Mouse (Mus musculus) ZHBTc4 (cell line): ENCODE measurements at regions not wholly inside any gene's neighbourhood (a gene's known extent, or its start where the extent isn't known, plus 50 kb on each side); places are given as distances from the start of the nearest gene placed in this dataset.
"Not testable (repeated sequence)": the region's sequence is repeated elsewhere in the genome, so short reads cannot be mapped to it uniquely, and the experiment has no call there.

Experiments used
- DNase-seq: peaks from one replicate; pipeline ENCODE4 v3.0.0-alpha.2; 2011; ENCODE audit warnings: low read depth, low spot score

DNA sequence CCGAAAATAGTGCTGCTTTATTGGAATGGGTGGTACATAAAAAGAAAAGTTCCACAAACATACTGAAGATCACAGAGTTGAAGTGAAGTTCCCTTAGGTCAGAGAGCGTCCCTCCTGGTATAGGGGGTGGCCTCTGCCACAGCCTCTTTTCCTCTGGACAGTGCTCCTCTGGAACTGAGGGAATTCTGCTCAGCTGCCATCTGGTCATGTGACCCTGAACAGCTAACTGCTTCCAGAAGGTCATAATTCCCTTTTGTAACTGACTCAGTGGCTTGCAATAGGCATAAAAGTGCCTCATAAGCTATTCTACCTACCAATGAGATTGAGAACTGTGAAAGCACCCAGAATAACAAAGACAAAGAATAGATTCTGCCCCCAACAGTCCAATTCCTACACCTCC lies 414.4 kb downstream of the Lrig3 start:
- DNase-seq: no peak

DNA sequence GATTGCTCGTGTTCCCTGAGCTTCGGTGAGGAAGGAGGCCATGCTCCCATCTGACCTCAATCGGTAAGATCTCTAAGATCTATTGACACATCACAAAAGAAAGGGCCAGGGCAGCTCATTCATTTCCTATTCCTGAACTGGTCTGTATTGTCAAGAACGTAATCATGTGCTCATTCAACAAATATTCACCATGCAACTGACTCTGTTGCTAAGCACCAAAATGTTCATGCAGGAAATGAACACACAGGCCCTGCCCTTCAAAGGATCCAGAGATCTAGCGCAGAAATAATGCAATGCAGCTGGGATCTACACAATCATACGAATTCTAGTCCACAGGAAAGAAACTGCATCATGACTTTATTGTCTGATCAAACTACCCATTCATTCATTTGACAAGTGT lies 413.3 kb downstream of the Lrig3 start:
- no peak for DNase-seq

DNA sequence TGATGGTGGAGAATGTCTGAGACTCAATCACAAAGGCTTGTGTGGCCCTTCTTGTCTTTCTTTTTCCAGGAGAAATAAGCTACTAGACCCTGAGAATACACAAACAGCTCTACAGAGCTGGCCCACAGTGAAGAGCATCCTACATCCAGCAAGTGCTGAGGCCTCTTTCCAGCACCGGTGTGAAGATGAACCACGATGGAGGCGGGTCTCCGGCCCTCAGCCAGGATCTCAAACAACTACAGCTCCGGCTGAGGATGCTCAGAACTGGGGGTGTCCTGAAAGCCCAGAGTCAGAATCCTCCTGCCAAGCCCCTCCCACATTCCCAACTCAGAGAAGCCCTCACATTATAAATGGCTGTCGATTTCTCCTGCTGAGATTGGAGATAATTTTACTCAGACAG lies 407.9 kb downstream of the Lrig3 start:
- no peak for DNase-seq

DNA sequence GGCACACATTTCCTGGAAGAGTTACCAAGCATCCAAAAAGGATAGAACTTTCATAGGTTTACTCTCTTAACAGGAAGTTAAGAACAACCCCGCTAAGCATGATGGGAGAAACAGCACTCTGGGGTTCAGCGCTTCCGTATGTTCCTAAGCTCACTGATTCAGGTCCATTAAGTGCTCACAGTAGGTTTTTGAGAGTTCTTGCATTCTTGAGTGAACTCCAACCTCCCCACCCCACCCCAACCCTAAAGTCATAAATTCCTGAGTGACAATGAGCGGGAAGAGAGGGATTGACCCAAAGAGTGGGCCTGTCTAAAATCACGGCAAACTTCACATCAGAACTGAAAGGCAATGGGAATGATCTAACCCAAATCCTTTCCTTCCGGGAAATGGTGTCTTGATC lies 405.9 kb downstream of the Lrig3 start:
- peak; percentile 82 for DNase-seq

DNA sequence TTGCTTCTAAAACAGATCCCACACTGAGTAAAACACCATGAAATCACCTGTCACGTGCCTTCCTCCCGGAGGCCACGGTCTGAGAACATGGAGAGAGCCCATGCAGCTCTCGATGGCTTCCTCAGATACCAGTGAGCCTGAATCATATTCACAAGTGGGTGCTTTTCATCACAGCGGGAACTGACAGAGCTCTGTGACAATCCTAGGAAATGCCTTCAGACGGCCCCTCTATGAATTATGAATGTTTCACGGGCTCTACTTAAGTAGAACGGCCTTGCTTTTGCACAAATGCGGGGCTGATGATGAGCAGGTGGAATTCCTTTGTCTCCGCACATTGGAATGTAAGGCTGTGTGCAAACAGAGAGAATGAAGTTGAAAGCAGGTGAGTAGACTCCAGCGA lies 383.1 kb downstream of the Lrig3 start:
- no peak for DNase-seq

DNA sequence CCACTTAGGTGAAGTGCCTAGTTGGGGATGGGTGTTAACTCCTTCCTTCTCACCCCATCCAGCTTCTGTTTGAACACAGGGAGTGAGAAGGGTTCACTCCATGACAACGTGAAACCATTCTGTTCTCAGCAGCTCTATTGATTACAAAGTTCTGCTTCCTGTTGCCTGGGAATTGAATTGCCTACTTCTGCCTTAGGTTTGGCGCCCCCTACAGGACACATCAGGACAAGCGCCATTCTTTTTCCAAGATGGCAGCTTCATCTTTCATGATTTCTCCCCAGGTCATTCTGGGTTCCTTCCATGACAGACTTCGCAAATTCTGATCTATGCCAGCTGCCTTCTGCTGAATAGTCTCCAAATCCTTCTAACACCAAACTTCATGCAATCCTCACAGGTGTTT lies 371.5 kb downstream of the Lrig3 start:
- DNase-seq: peak; percentile 14

DNA sequence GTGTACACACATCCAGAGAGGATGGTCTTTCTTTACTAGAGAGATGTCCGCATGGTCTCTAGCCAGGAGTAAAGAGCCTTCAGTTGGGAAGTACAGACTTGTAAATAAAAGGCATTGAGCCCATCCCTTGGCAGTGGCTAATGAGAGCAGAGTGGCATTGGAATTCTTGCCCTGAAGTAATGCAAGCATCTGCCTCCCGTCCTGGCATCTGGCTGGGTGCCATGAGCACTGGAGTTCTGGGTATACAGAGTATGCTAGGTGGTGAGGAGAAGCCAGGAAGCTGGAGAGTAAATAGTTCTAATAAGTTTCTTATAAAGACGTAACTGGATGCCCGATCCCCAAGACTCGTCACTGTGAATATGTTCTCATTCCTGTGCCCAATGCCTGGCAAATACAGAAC lies 367.8 kb downstream of the Lrig3 start:
- no peak for DNase-seq

DNA sequence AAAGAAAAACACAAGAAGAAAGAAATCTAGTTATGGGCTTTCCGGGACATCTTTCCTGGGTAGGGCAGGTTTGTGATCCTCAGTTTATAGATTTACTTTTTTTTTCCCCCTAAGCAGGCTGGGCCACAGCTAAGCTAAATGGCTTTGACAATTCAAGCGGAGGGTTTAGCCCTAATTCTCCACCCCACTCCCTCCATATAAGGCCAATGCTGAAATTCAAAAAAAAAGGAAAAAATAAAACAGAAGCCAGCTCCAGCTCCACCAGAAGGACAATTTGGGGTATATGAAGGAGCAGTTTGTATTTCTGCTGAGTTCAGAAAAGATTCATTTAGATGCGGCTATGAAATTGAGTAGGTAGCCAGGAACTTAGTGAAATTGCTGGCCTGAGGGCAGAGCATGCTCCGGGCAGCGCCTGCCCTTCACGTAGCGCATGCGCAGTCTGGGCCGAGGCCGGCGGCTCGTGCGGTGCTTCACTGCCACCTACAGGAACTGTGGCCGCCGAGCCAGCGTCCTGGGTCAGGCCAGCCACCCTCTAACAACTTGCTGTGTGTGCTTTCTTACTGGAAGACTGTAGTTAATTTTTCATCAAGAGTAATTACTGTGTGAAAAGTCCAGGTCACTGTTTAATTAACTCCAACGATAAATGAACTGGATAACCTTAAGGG lies 364.5 kb downstream of the Lrig3 start:
- DNase-seq: peak; percentile 89

DNA sequence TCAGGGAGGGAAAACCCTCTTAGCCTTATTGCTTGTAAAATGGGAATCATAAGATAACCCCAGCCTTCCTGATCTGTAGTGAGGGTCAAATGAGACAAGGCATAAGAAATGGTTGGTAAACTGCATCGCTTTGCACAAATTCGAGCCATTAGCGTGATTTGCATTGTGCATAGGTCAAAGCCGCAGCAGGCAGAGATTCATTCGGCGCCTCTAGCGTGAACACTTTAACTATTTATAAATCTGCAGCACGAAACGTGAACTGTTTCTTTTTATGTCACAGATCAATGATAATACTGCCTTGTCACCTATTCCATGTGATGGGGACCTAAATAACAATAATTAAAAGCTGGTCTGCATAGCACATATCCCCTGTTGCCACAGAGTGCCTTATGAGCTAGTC lies 354.9 kb downstream of the Lrig3 start:
- DNase-seq: no peak

DNA sequence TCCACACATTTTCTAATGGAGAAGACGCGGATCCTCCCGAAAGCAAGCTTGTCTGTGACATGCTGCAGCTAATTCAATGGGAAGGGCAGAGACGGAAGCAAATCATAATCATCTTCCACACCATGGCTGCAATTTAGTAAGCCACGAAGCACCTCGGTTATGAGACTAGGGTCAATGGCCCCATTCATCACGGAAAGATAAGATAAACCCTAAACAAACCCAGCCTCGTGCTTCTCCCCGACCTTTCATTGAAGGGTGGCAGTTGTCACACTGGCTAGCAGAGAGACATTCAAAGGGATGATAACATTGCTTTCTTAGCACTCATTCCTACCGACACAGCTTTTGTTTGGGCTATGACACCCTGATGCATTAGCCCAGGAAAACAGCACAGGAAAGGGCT lies 353.8 kb downstream of the Lrig3 start:
- no peak for DNase-seq

DNA sequence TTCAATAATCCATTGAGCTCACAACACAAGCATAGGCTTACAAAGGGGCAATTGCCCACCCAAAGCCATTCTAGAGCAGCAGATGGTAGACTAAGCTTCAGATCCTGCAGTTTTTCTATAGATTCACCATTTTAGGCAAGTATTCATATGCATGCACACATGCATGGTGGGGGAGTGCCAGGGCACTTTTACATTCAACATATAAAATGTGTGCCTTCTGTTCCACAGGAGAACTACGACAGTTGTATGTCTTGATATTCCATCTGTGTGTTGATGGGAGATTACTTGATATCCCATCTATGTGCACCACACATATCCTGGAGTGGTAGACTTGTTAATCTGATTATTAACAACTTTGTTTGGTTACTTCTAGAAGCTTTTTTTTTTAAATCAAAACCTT lies 334.0 kb downstream of the Lrig3 start:
- no peak for DNase-seq

DNA sequence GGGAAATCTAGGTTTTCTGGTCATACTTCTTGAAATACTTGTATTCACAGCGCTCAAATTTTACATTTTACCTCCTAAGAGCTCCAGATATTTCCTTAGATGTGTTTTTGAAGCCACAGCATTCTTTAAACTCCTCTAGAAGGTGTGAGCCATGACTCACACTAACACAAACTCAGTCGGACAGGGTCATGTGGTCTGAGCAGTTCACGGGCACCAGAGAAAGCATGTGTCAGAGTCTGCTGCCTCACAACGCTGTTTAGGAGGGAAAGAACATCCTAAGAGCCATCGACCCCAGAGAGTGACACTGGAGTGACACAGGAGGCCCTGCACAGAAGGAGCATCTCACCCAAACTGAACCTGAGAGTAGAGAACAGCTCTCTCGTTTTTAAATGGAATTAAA lies 332.2 kb downstream of the Lrig3 start:
- no peak for DNase-seq

DNA sequence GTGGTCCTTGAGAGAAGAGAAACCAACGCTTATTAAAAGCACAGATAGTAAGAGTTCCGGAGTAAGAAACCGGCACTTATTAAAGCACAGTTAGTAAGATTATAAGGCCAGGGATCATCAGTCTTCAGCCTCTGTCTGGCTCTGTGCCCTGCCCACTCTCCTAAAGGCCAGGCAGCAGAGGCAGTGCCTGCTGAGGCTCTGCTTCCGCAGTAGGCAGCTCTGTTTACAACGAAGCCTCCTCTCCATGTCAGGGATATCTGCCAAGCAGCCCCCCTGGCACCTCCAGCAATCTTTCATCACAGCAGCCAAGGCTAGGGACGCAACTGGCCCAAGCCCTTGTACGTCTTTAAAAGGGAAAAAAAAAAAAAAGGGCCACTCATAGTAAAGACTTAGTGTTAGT lies 329.9 kb downstream of the Lrig3 start:
- no peak for DNase-seq

DNA sequence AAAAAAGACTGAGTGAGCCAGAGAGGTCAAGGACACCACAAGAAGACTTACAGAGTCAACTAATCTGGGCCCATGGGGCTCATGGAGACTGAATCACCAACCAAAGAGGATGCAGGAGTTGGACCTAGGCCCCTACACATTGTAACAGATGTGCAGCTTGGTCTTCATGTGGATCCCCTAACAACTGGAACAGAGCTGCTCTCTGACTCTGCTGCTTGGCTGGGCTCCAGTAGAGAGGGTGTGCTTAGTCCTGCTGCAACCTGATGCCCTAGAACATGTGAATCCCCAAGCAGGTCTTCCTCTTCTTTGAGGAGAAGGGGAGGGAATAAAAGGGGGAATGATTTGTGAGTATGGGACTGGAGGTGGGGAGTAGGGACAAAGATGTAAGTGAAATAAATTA lies 325.8 kb downstream of the Lrig3 start:
- DNase-seq: no peak

DNA sequence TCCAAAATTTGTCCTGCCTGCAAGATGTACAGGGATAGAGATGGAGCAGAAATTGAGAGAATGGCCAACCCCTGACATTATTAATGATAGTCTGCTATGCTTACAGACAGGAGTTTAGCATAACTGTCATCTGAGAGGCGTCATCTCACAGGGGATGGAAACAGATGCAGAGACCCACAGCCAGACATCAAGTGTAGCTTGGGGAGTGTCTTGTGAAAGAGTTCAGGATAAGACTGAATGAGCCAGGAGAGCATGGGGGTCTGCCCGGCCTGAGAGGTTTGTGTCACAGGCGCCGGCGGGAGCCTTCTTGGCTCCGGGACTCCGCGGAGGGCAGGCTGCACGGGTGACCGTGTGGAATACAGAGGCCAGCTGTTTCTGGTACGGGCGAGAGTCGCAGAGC lies 319.1 kb downstream of the Lrig3 start:
- not testable (repeated sequence) for DNase-seq

DNA sequence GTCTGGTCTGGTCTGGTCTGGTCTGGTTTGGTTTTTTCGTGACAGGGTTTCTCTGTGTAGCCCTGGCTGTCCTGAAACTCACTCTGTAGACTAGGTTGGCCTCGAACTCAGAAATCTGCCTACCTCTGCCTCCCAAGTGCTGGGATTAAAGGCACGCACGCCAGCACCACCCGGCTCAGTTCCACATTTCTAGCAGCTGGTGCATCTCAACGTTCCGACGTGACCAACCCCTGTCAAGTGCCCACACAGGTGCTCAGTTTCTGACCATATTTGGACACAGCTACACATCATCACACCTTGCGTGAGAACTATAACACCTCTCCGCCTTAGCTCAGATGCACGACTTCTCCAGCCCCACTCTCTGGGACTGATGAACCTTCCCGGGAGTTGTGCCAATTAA lies 304.4 kb downstream of the Lrig3 start:
- DNase-seq: no peak

DNA sequence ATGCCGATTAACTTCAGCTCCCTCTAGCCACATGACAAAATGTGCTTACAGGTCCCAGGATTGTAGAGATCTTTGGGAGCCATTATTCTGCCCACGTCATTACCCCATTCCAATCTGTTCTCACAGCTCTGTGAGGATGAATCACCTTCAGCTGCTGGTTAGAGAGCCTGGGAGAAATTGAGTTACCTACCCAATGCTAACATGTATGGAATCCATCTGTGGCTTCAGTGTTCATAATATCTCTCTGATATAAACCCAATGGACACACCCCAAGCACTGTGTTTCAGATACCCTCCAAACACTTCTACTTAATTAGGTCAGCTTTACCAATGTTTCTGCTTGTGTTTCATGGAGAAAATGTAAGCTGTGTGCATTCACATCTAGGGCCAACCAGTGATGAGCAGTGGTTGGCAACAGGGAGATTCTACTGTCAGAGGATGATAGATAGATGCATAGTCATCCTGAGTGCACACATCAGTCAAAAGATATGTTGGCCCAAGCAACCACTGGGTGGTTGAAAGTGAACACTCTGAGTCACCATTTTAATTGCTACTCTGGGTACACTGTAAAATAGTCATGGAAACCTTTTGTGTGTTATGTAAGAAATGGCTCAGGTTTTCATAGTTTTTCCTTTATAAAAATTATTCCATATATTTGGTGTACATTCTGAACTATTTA lies 301.5 kb downstream of the Lrig3 start:
- no peak for DNase-seq

DNA sequence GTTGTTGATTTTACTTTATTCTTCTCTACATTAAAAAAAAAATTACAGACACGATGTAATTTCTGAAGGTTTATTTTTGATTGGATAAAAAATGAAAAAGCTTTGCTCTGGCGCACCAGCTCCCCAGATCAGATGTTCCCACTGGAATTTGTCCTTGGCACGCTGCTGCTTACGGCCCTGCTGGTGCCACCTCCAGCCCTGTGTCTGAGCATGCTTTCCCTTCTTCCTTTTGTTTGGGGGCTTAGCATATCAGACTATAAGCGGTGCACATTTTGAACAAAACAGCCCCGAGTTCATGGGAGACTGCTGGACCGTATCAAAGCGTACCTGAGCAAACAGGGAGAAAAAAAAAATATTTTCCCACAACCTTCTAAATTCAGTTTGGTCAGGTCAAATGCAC lies 291.2 kb downstream of the Lrig3 start:
- DNase-seq: no peak

DNA sequence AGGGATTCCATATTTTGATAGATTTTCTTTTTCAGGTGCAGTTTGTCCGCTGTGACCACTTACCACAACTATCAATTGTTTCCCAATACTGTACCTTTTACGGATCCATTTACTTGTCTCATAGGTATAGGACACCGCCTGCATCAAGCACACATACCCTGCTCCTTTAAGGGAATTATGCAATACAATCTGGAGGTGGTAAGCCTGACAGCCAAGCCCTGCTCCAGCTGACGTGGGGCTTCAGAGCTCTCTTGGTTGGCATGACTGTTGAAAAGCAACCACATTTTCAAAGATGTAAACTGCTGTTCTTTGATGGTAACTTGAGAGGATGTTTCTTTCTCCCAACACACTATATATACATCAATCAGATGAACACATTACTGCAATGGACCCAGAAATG lies 288.2 kb downstream of the Lrig3 start:
- no peak for DNase-seq

DNA sequence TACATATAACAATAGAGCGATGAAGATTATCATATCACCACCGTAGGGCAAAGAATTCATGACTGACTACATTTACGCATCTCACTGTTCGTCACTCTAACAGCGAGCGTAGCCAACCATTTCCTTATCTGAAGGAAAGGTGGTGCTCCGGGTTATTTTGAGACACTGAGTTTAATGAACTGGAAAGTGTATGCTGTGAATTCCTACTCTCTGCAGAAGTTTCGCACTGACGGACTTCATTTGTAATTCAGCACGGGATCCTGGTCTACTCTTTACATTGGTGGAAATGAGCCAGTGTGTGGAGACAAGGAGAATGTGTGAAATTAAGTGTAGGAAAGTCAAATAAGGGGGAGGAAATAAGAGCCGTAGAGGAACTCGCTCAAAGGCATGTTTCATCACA lies 283.2 kb downstream of the Lrig3 start:
- DNase-seq: no peak

DNA sequence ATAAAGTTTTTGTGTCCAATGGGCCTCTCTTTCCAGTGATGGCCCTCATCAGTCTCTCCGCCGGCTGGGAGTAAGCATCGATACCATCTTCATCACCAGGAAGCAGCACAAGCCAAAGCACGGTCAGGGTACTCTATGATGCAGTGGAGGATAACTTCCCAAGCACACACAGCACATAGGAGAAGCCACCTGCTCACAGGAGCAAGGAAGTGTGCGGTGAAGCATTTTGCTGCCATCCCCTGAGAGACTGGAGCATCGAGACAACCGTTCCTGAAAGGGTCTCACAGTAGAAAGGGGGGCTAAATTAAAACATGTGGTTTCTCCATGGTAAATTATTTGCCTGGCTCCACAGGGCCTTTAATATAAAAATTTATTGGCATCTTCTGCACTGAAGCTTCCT lies 277.1 kb downstream of the Lrig3 start:
- DNase-seq: no peak

DNA sequence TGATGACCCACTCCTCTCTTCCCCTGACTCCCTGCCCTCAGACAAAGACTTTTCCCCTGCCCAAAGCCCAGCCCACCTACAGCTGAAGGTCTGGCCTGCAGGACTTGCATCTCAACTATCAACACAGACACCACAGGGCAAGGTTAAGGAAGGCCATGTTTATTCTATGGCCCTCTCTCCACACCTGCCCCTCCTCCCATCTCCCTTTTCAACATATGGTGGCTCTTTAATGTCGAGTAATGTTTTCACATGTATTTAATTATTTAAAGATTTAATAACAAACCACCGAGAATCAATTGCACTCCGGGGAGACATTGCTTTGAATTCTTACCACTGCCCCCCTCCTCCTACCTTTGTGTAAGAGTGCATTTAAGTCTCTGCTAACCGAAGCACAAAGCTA lies 273.6 kb downstream of the Lrig3 start:
- peak; percentile 31 for DNase-seq
